Mouse (Mus musculus) kidney, adult 9 months (tissue): ENCODE measurements around the gene Mc3r.

Source experiments
- DNase-seq: peaks from one replicate; pipeline ENCODE4 v3.0.0; 2022

Gene Mc3r

GRCm38 (mm10) chr2:172256956-172257355 lies 8.7 kb downstream of the Mc3r start:
- DNase-seq: no peak

GRCm38 (mm10) chr2:172257471-172258065 lies 9.3 kb downstream of the Mc3r start:
- DNase-seq: no peak

GRCm38 (mm10) chr2:172260064-172260463 lies 11.8 kb downstream of the Mc3r start:
- DNase-seq: no peak

GRCm38 (mm10) chr2:172261441-172261840 lies 13.1 kb downstream of the Mc3r start:
- DNase-seq: no peak

- DNase-seq: no peak
These were observed 14.9 kb downstream of the Mc3r start for GRCm38 (mm10) chr2:172263216-172263615.

- no peak for DNase-seq
These were observed 21.6 kb downstream of the Mc3r start for GRCm38 (mm10) chr2:172269907-172270306.

- DNase-seq: no peak
These were observed 22.2 kb downstream of the Mc3r start for GRCm38 (mm10) chr2:172270485-172270944.

- DNase-seq: no peak
These were observed 22.8 kb downstream of the Mc3r start for GRCm38 (mm10) chr2:172270974-172271697.

- no peak for DNase-seq
These were observed 26.4 kb downstream of the Mc3r start for GRCm38 (mm10) chr2:172274662-172275061.

GRCm38 (mm10) chr2:172276155-172276554 lies 27.9 kb downstream of the Mc3r start:
- no peak for DNase-seq

GRCm38 (mm10) chr2:172278979-172279378 lies 30.7 kb downstream of the Mc3r start:
- DNase-seq: no peak

GRCm38 (mm10) chr2:172282071-172282710 lies 33.9 kb downstream of the Mc3r start:
- no peak for DNase-seq

- no peak for DNase-seq
These were observed 39.4 kb downstream of the Mc3r start for GRCm38 (mm10) chr2:172287715-172288114.

GRCm38 (mm10) chr2:172288965-172289364 lies 40.7 kb downstream of the Mc3r start:
- no peak for DNase-seq

- DNase-seq: no peak
These were observed 41.3 kb downstream of the Mc3r start for GRCm38 (mm10) chr2:172289632-172290031.

- no peak for DNase-seq
These were observed 42.2 kb downstream of the Mc3r start for GRCm38 (mm10) chr2:172290474-172290873.

- DNase-seq: no peak
These were observed 42.7 kb downstream of the Mc3r start for GRCm38 (mm10) chr2:172291025-172291424.

GRCm38 (mm10) chr2:172291755-172292524 lies 43.6 kb downstream of the Mc3r start:
- no peak for DNase-seq

GRCm38 (mm10) chr2:172292525-172293405 lies 44.5 kb downstream of the Mc3r start:
- DNase-seq: no peak

GRCm38 (mm10) chr2:172298083-172298482 lies 49.8 kb downstream of the Mc3r start:
- no peak for DNase-seq

GRCm38 (mm10) chr2:172298542-172298941 lies 50.2 kb downstream of the Mc3r start:
- no peak for DNase-seq
